Mouse (Mus musculus) CH12.LX (cell line): ENCODE measurements around the gene Lemd2.

ENCODE experiments used
- CHD2 ChIP-seq: IDR thresholded peaks from 2 replicates; pipeline ENCODE4 v1.6.1; 2011; ENCODE audit warnings: low read length, improper control_type of control experiment
- CTCF ChIP-seq, 2 experiments: IDR thresholded peaks in 1 of 2; conservative IDR thresholded peaks in 1 of 2; 2 replicates each; pipeline ENCODE4 v1.5.1; 2011 to 2012; ENCODE audit warnings: low read depth in 2 of 2, low read length in 2 of 2, improper control_type of control experiment in 1 of 2, inconsistent platforms in 1 of 2, mild to moderate bottlenecking in 1 of 2, moderate library complexity in 1 of 2
- HCFC1 ChIP-seq: IDR thresholded peaks from 2 replicates; pipeline ENCODE4 v1.6.1; 2012; ENCODE audit warnings: low read depth, mild to moderate bottlenecking, inconsistent platforms, low read length, improper control_type of control experiment
- MEF2A ChIP-seq: IDR thresholded peaks from 2 replicates; pipeline ENCODE4 v1.6.1; 2014; ENCODE audit warnings: low read depth, mild to moderate bottlenecking, inconsistent platforms, low read length, improper control_type of control experiment, borderline replicate concordance
- UBTF ChIP-seq: IDR thresholded peaks from 2 replicates; pipeline ENCODE4 v1.6.1; 2012; ENCODE audit warnings: low read depth, mild to moderate bottlenecking, inconsistent platforms, low read length, improper control_type of control experiment, moderate library complexity
- ZC3H11A ChIP-seq: IDR thresholded peaks from 2 replicates; pipeline ENCODE4 v1.6.1; 2012; ENCODE audit warnings: low read depth, mild to moderate bottlenecking, inconsistent platforms, low read length, improper control_type of control experiment

DNA sequence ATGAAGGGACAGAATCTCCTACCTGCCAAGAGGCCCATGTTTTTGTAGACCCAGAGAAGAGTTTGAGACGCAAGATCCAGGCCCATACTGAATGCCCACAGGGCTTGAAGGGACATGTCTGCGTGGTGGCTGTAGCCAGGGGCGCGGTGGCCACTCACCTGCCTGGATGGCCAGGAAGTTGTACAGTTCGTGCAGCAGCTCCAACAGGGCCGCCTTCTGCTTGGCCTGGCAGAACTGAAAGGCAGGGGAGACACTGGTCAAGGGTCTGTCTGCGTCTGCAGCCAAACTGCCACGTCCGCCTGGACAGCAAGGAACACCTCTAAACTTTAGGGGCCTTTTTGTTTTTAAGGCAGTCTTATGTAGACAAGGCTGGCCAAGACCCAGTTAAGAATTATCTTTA is 5.1 kb downstream of the Lemd2 start:
- TF ChIP-seq UBTF (no peak), CTCF (conservative IDR thresholded peaks at IDR 0.05 in 1 of 2, IDR thresholded peaks at IDR 0.05 in 1 of 2; ENCODE audit: low read depth in 2 of 2, low read length in 2 of 2) (no peak), ZC3H11A (no peak), HCFC1 (no peak), MEF2A (no peak), CHD2 (no peak)
